In the genomic region with DNA sequence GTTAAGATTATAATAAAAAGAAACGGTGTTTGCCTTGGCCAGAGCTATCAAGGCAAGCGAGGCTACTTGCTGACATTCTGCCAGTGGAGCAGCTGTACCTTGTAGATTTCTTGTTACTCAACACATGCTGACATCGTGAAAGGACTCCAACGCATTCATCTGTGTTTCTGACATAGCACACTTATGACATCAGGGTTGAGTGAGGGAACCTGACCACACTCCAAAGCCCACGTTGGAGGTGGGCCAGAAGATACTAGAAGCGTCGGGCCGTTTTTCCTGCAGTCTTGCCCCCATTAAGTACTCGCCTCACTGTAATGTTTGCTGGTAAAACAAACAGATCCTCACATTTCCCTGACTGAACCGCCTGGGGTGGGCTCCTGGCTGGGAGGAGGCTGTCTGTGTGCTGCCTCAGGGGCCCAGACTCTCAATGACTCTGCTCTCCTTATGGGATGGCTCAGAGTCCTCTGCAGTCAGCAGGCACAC, we compare ENCODE assay signal across 8 mouse cellular contexts.
DNase-seq lines count a peak whose midpoint lies in the region; ATAC-seq lines count a peak whose summit lies in the region.
"Had no signal": no experiment of that assay in that cellular context is flagged by ENCODE, and none has a peak within 500 bp of the region (broad histone marks: within the 10 kb centered on the region; RNA-seq: fewer than 3 reads in every experiment).

No protein-coding gene starts in this region.

- 7% methylated on average over 10 of the region's 10 CpGs for WGBS in intestine, embryonic 14.5 days

- no peak overlapping the region for H3K9ac ChIP-seq in intestine, embryonic 14.5 days (ENCODE audit: low read length)

- intact Hi-C loops in gastrocnemius, postnatal 14 days (cut with DNase I; ENCODE audit: low total_unique reads): no loop called here

- H3K27me3 ChIP-seq in intestine, embryonic 14.5 days (replicated peaks; ENCODE audit: control insufficient read depth, insufficient read depth, low read length): no peaks in the 10 kb centered on the region
- H3K27me3 ChIP-seq: megakaryocyte, embryonic 14.5 days had no signal

- peak; percentile 50 for DNase-seq in ovary, postnatal 14 days (ENCODE audit: low spot score)
- DNase-seq in ovary, postnatal 10 days (ENCODE audit: low spot score): no peak
- peak; percentile 29 for DNase-seq in gastrocnemius, postnatal 14 days
- DNase-seq in intestine, embryonic 14.5 days (ENCODE audit: low spot score): peak; percentile 79
- peak; percentile 68 to 80 for DNase-seq in lung, postnatal 4 days
- DNase-seq in cerebellum, adult 9-10 months: no peak

- peak; percentile 79 for ATAC-seq in intestine, embryonic 14.5 days (replicated peaks; ENCODE audit: low FRiP score, low TSS enrichment, low read depth)
- no peak for ATAC-seq in CD4-positive, CD25-positive, alpha-beta regulatory T cell, adult 4 months

- H3K4me3 ChIP-seq in intestine, embryonic 14.5 days (ENCODE audit: low read depth, low read length): no peak overlapping the region
- H3K4me3 ChIP-seq: megakaryocyte, embryonic 14.5 days had no signal

- no peaks in the 10 kb centered on the region for H3K9me3 ChIP-seq in intestine, embryonic 14.5 days (ENCODE audit: control insufficient read depth, low read length)
- H3K9me3 ChIP-seq: megakaryocyte, embryonic 14.5 days had no signal

- H3K36me3 ChIP-seq in intestine, embryonic 14.5 days (ENCODE audit: control insufficient read depth, insufficient read depth, low read length): no peaks in the 10 kb centered on the region

- H3K4me2 ChIP-seq in intestine, embryonic 14.5 days (ENCODE audit: low read length): 0 out of 2 replicates have a peak overlapping the region, but pooled peaks have one; percentile 10

- peak overlapping the region; percentile 89 for H3K27ac ChIP-seq in intestine, embryonic 14.5 days (ENCODE audit: low read depth)

- peaks cover 39% of the 10 kb centered on the region for H3K4me1 ChIP-seq in intestine, embryonic 14.5 days (replicated peaks; ENCODE audit: control insufficient read depth, insufficient read depth, low read length)

Comparison
In these comparisons a context has a peak if more than half of its experiments do, and no peak if none do; other contexts are left out.
1. DNase-seq: peak in ovary, postnatal 14 days (single experiment), gastrocnemius, postnatal 14 days (single experiment), intestine, embryonic 14.5 days (single experiment) and lung, postnatal 4 days (2 of 2); none in ovary, postnatal 10 days (single experiment) and cerebellum, adult 9-10 months (single experiment).